Mouse (Mus musculus) gastrocnemius, postnatal 25 days (tissue): ENCODE measurements around the gene Mpg. TPM values are rescaled to one million over a fixed set of nuclear protein-coding genes. Genes with fewer than 3 reads are reported as not detected.
"Not testable (repeated sequence)": the region's sequence is repeated elsewhere in the genome, so short reads cannot be mapped to it uniquely, and the experiment has no call there.

Source experiments
- DNase-seq: peaks from one replicate; pipeline ENCODE4 v3.0.0; 2022
- long read RNA-seq, 2 experiments: library from polyadenylated mRNA; stranded (forward); transcript quantifications; one replicate each; pipeline ENCODE4 v2.0.0; 2021
- total RNA-seq, 2 experiments: library from RNA; stranded (reverse); gene quantifications; 1 replicate in 1 of 2; 2 replicates in 1 of 2; pipeline ENCODE4 v1.2.3; 2021

Mpg gene
- total RNA-seq: 1 to 10 TPM; 6.1 to 6.2 TPM
- long read RNA-seq, experiment 1, transcript Mpg-201 (4 exons, 1,737 nt): major isoform, 15 of 19 reads
- long read RNA-seq, experiment 1, partial matches to known transcripts: 2 of 19 reads
- long read RNA-seq, experiment 1, other reads (novel, unspliced or antisense): 2 of 19 reads
- long read RNA-seq, experiment 2, transcript Mpg-201 (4 exons, 1,737 nt): major isoform, 19 of 21 reads
- long read RNA-seq, experiment 2, partial matches to known transcripts: 0 of 21 reads
- long read RNA-seq, experiment 2, other reads (novel, unspliced or antisense): 2 of 21 reads

GRCm38 (mm10) chr11:32226124-32226871 lies at the start of gene Mpg:
Mpg (plus strand) TSS chr11:32226505.
- peak; percentile 85 for DNase-seq

- no peak for DNase-seq
Measured at GRCm38 (mm10) chr11:32178506-32178905, 47.8 kb upstream of the Mpg start.

- DNase-seq: no peak
Measured at GRCm38 (mm10) chr11:32181246-32181645, 45.1 kb upstream of the Mpg start.

GRCm38 (mm10) chr11:32181973-32182868 lies 44.1 kb upstream of the Mpg start:
- DNase-seq: peak; percentile 59

- no peak for DNase-seq
Measured at GRCm38 (mm10) chr11:32184469-32184868, 41.8 kb upstream of the Mpg start.

- DNase-seq: no peak
Measured at GRCm38 (mm10) chr11:32186031-32186430, 40.3 kb upstream of the Mpg start.

- no peak for DNase-seq
Measured at GRCm38 (mm10) chr11:32187256-32187655, 39.0 kb upstream of the Mpg start.

GRCm38 (mm10) chr11:32188881-32189280 lies 37.4 kb upstream of the Mpg start:
- DNase-seq: no peak

- DNase-seq: no peak
Measured at GRCm38 (mm10) chr11:32189434-32189833, 36.9 kb upstream of the Mpg start.

- no peak for DNase-seq
Measured at GRCm38 (mm10) chr11:32190119-32190518, 36.2 kb upstream of the Mpg start.

GRCm38 (mm10) chr11:32190603-32191110 lies 35.6 kb upstream of the Mpg start:
- no peak for DNase-seq

- DNase-seq: no peak
Measured at GRCm38 (mm10) chr11:32193156-32193555, 33.1 kb upstream of the Mpg start.

- DNase-seq: no peak
Measured at GRCm38 (mm10) chr11:32194086-32194485, 32.2 kb upstream of the Mpg start.

- no peak for DNase-seq
Measured at GRCm38 (mm10) chr11:32194626-32195025, 31.7 kb upstream of the Mpg start.

- no peak for DNase-seq
Measured at GRCm38 (mm10) chr11:32195867-32196540, 30.3 kb upstream of the Mpg start.

- no peak for DNase-seq
Measured at GRCm38 (mm10) chr11:32196727-32197126, 29.6 kb upstream of the Mpg start.

GRCm38 (mm10) chr11:32197766-32198165 lies 28.5 kb upstream of the Mpg start:
- DNase-seq: no peak

GRCm38 (mm10) chr11:32198256-32198955 lies 27.9 kb upstream of the Mpg start:
- DNase-seq: no peak

GRCm38 (mm10) chr11:32199230-32199629 lies 27.1 kb upstream of the Mpg start:
- DNase-seq: no peak

- DNase-seq: no peak
Measured at GRCm38 (mm10) chr11:32200075-32200601, 26.2 kb upstream of the Mpg start, which contains the start of gene Il9r. Il9r (minus strand) TSS chr11:32200279.

- not testable (repeated sequence) for DNase-seq
Measured at GRCm38 (mm10) chr11:32200992-32201391, 25.3 kb upstream of the Mpg start.
